Mouse (Mus musculus): ENCODE data around the gene Lurap1.

- no peak for TF ChIP-seq CTCF (IDR thresholded peaks at IDR 0.05; ENCODE audit: borderline replicate concordance, extremely low read depth, insufficient read depth, insufficient read length)
- TF ChIP-seq POLR2A (IDR thresholded peaks at IDR 0.05; ENCODE audit: borderline replicate concordance, extremely low read depth, insufficient read depth, insufficient read length, poor library complexity, severe bottlenecking): no peak
Observed at GRCm38 (mm10) chr4:116164759-116165554, 13.8 kb upstream of the Lurap1 start.
